Mouse (Mus musculus) megakaryocyte, embryonic 14.5 days (primary cell): ENCODE results near the gene Ddn. TPM values are rescaled to one million over a fixed set of nuclear protein-coding genes. Genes with fewer than 3 reads are reported as not detected.
A peak's percentile ranks its signal among the peaks of the same experiment; 100 is the strongest.

ENCODE experiments used
- H3K27me3 ChIP-seq: replicated peaks from 2 replicates; pipeline ENCODE3; 2012; ENCODE audit warnings: inconsistent platforms
- H3K36me3 ChIP-seq: replicated peaks from 2 replicates; pipeline ENCODE3; 2012; ENCODE audit warnings: low read length, inconsistent platforms, mixed read lengths
- H3K4me1 ChIP-seq: 2 replicates; pipeline ENCODE4 v1.6.1; 2012; ENCODE audit warnings: inconsistent platforms
- H3K4me3 ChIP-seq: replicated peaks from 2 replicates; pipeline ENCODE3; 2012; ENCODE audit warnings: moderate library complexity, mild to moderate bottlenecking, inconsistent platforms
- H3K9me3 ChIP-seq: 2 replicates; pipeline ENCODE4 v1.6.1; 2012; ENCODE audit warnings: inconsistent platforms
- FLI1 ChIP-seq: IDR thresholded peaks from 2 replicates; pipeline ENCODE4 v1.6.1; 2012; ENCODE audit warnings: low read length, inconsistent platforms, mixed read lengths
- GATA1 ChIP-seq: IDR thresholded peaks from 3 replicates; pipeline ENCODE4 v1.6.1; 2012; ENCODE audit warnings: mixed read lengths, low read length, inconsistent platforms, borderline replicate concordance
- polyA plus RNA-seq: library from polyadenylated mRNA; stranded (reverse); fragments of >175 nt; gene quantifications from 2 replicates; pipeline ENCODE4 v1.2.3, GENCODE M21; 2012; ENCODE audit warnings: low replicate concordance; ENCODE audit not compliant: insufficient read depth

Ddn gene
- polyA plus RNA-seq, 1 experiment = 0.32 TPM

- Histone ChIP-seq H3K36me3 (no peaks in the 10 kb centered on the region), H3K4me1 (peaks cover 41% of the 10 kb centered on the region), H3K4me3 (no peak overlapping the region), H3K9me3 (peaks cover 3% of the 10 kb centered on the region; the same call in 1 of the 2 replicates), H3K27me3 (peaks cover 98% of the 10 kb centered on the region)
- TF ChIP-seq FLI1 (no peak), GATA1 (no peak)
Observed at GRCm38 (mm10) chr15:98799396-98799795, 9.9 kb downstream of the Ddn start.

- peaks cover 38% of the 10 kb centered on the region for H3K4me1 ChIP-seq
- no peaks in the 10 kb centered on the region for H3K36me3 ChIP-seq
- H3K27me3 ChIP-seq = peaks cover 97% of the 10 kb centered on the region
- H3K4me3 ChIP-seq = no peak overlapping the region
- H3K9me3 ChIP-seq = peaks cover 3% of the 10 kb centered on the region; the same call in 1 of the 2 replicates
- no peak for TF ChIP-seq FLI1
- TF ChIP-seq GATA1 = no peak
Observed at GRCm38 (mm10) chr15:98798903-98799302, 10.4 kb downstream of the Ddn start.

- Histone ChIP-seq H3K4me1 (peaks cover 38% of the 10 kb centered on the region), H3K27me3 (peaks cover 99% of the 10 kb centered on the region), H3K9me3 (peaks cover 4% of the 10 kb centered on the region; the same call in 1 of the 2 replicates), H3K4me3 (no peak overlapping the region), H3K36me3 (no peaks in the 10 kb centered on the region)
- TF ChIP-seq FLI1 (no peak), GATA1 (no peak)
Observed at GRCm38 (mm10) chr15:98797835-98798492, 11.3 kb downstream of the Ddn start.

GRCm38 (mm10) chr15:98796803-98797595 lies 12.3 kb downstream of the Ddn start:
- Histone ChIP-seq H3K9me3 (peaks cover 12% of the 10 kb centered on the region; the same call in 1 of the 2 replicates), H3K36me3 (no peaks in the 10 kb centered on the region), H3K4me1 (peaks cover 44% of the 10 kb centered on the region), H3K4me3 (no peak overlapping the region), H3K27me3 (peaks cover 99% of the 10 kb centered on the region)
- no peak for TF ChIP-seq GATA1
- no peak for TF ChIP-seq FLI1

- Histone ChIP-seq H3K9me3 (peaks cover 14% of the 10 kb centered on the region; the same call in 1 of the 2 replicates), H3K4me3 (peak overlapping the region; percentile 88), H3K36me3 (no peaks in the 10 kb centered on the region), H3K27me3 (peaks cover 99% of the 10 kb centered on the region), H3K4me1 (peaks cover 78% of the 10 kb centered on the region)
- TF ChIP-seq GATA1 = no peak
- no peak for TF ChIP-seq FLI1
Observed at GRCm38 (mm10) chr15:98793141-98793698, 16.1 kb downstream of the Ddn start.

- H3K27me3 ChIP-seq = peaks cover 99% of the 10 kb centered on the region
- H3K9me3 ChIP-seq = peaks cover 14% of the 10 kb centered on the region; the same call in 1 of the 2 replicates
Observed at GRCm38 (mm10) chr15:98792233-98793020, 16.9 kb downstream of the Ddn start.

GRCm38 (mm10) chr15:98791771-98792170 lies 17.5 kb downstream of the Ddn start:
- H3K4me3 ChIP-seq = peak overlapping the region; percentile 64
- peaks cover 96% of the 10 kb centered on the region for H3K27me3 ChIP-seq
- no peaks in the 10 kb centered on the region for H3K36me3 ChIP-seq
- TF ChIP-seq FLI1 (no peak), GATA1 (no peak)
- H3K9me3 ChIP-seq = peaks cover 14% of the 10 kb centered on the region; the same call in 1 of the 2 replicates
- H3K4me1 ChIP-seq = peaks cover 66% of the 10 kb centered on the region

More at GRCm38 (mm10) chr15:98792233-98793020, 16.9 kb downstream of the Ddn start:
- no peaks in the 10 kb centered on the region for H3K36me3 ChIP-seq
- TF ChIP-seq FLI1 (no peak), GATA1 (no peak)
- peak overlapping the region; percentile 88 for H3K4me3 ChIP-seq
- H3K4me1 ChIP-seq = peaks cover 72% of the 10 kb centered on the region

- Histone ChIP-seq H3K36me3 (no peaks in the 10 kb centered on the region), H3K9me3 (peaks cover 14% of the 10 kb centered on the region; the same call in 1 of the 2 replicates), H3K4me1 (peaks cover 60% of the 10 kb centered on the region), H3K27me3 (peaks cover 96% of the 10 kb centered on the region), H3K4me3 (peak overlapping the region; percentile 85)
- no peak for TF ChIP-seq FLI1
- no peak for TF ChIP-seq GATA1
Observed at GRCm38 (mm10) chr15:98791221-98791620, 18.1 kb downstream of the Ddn start.

GRCm38 (mm10) chr15:98790761-98791160 lies 18.5 kb downstream of the Ddn start:
- H3K36me3 ChIP-seq = no peaks in the 10 kb centered on the region
- peaks cover 93% of the 10 kb centered on the region for H3K27me3 ChIP-seq
- H3K4me3 ChIP-seq = peak overlapping the region; percentile 85
- TF ChIP-seq FLI1 (no peak), GATA1 (no peak)
- H3K4me1 ChIP-seq = peaks cover 59% of the 10 kb centered on the region
- peaks cover 16% of the 10 kb centered on the region for H3K9me3 ChIP-seq
